Mouse (Mus musculus) midbrain, embryonic 11.5 days (tissue): ENCODE measurements around the gene Plekha4. TPM values are rescaled to one million over a fixed set of nuclear protein-coding genes. Genes with fewer than 3 reads are reported as not detected.

Source experiments
- ATAC-seq: fragments of 200-750 bp; cut with Nextera tagmentation; 2 replicates; pipeline ENCODE4 v1.8.0; 2017; ENCODE audit warnings: moderate TSS enrichment, moderate library complexity; ENCODE audit not compliant: low FRiP score
- DNase-seq: peaks from one replicate; pipeline ENCODE4 v3.0.0; 2015; ENCODE audit warnings: low spot score; ENCODE audit errors: missing footprints
- H3K27ac ChIP-seq: fragments of 300-500 bp; sonication (generic); 2 replicates; pipeline ENCODE4 v1.5.1; 2014; ENCODE audit warnings: low read depth, low read length
- H3K27me3 ChIP-seq: fragments of 300-500 bp; sonication (generic); 2 replicates; pipeline ENCODE4 v1.6.1; 2014; ENCODE audit warnings: mild to moderate bottlenecking, low read length, moderate library complexity, mixed read lengths; ENCODE audit not compliant: control insufficient read depth, insufficient read depth
- H3K36me3 ChIP-seq: fragments of 300-500 bp; sonication (generic); 2 replicates; pipeline ENCODE4 v1.6.1; 2014; ENCODE audit warnings: mild to moderate bottlenecking, low read length, moderate library complexity, mixed read lengths; ENCODE audit not compliant: control insufficient read depth, insufficient read depth
- H3K4me1 ChIP-seq: fragments of 300-500 bp; sonication (generic); 2 replicates; pipeline ENCODE4 v1.6.1; 2014; ENCODE audit warnings: low read length; ENCODE audit not compliant: control insufficient read depth, insufficient read depth
- H3K4me2 ChIP-seq: fragments of 300-500 bp; sonication (generic); 2 replicates; pipeline ENCODE4 v1.6.1; 2014; ENCODE audit warnings: mild to moderate bottlenecking, moderate library complexity
- H3K4me3 ChIP-seq: fragments of 300-500 bp; sonication (generic); 2 replicates; pipeline ENCODE4 v1.5.1; 2014; ENCODE audit warnings: low read depth, low read length
- H3K9ac ChIP-seq: fragments of 300-500 bp; sonication (generic); 2 replicates; pipeline ENCODE4 v1.6.1; 2014; ENCODE audit warnings: low read length
- H3K9me3 ChIP-seq: fragments of 300-500 bp; sonication (generic); 2 replicates; pipeline ENCODE4 v1.6.1; 2016; ENCODE audit warnings: low read length; ENCODE audit not compliant: control insufficient read depth
- WGBS: fragments of 180-500 bp; shearing (Covaris S2); extraction: QIAGEN DNeasy Blood & Tissue Kit; methylation state at CpG from one replicate; pipeline ENCODE4 v1.1.7; 2014; 5-methylcytosine and 5-hydroxymethylcytosine counted together
- polyA plus RNA-seq: library from polyadenylated mRNA; unstranded; fragments of >200 nt; fragmentation: Nextera tagmentation; extraction: Ambion mirVana; gene quantifications from 2 replicates; pipeline ENCODE4 v1.2.1, GENCODE M21; 2014

Gene Plekha4
- polyA plus RNA-seq, 1 experiment from 2014 or later: 0.26 TPM

GRCm38 (mm10) chr7:45560241-45560640, 34.1 kb downstream of the Plekha4 start:
- Histone ChIP-seq H3K27ac (no peak overlapping the region), H3K36me3 (no peaks in the 10 kb centered on the region), H3K4me1 (no peaks in the 10 kb centered on the region; the same call in 1 of the 2 replicates), H3K9me3 (no peaks in the 10 kb centered on the region), H3K9ac (no peak overlapping the region), H3K27me3 (no peaks in the 10 kb centered on the region), H3K4me2 (no peak overlapping the region), H3K4me3 (no peak overlapping the region)
- WGBS: 84% methylated on average over 7 of the region's 7 CpGs
- ATAC-seq: no peak
- DNase-seq: no peak

GRCm38 (mm10) chr7:45560843-45561623, 34.9 kb downstream of the Plekha4 start:
- H3K4me3 ChIP-seq: no peak overlapping the region
- ATAC-seq (no peak), DNase-seq (peak; percentile 94)
- H3K4me2 ChIP-seq: no peak overlapping the region
- WGBS: 29% methylated on average over 17 of the region's 17 CpGs
- H3K9me3 ChIP-seq: no peaks in the 10 kb centered on the region
- H3K27ac ChIP-seq: no peak overlapping the region
- no peak overlapping the region for H3K9ac ChIP-seq
- H3K27me3 ChIP-seq: no peaks in the 10 kb centered on the region
- no peaks in the 10 kb centered on the region for H3K36me3 ChIP-seq
- no peaks in the 10 kb centered on the region; the same call in 1 of the 2 replicates for H3K4me1 ChIP-seq

GRCm38 (mm10) chr7:45561624-45562520, 35.7 kb downstream of the Plekha4 start:
- Histone ChIP-seq H3K27me3 (no peaks in the 10 kb centered on the region), H3K4me2 (no peak overlapping the region), H3K9me3 (no peaks in the 10 kb centered on the region), H3K9ac (no peak overlapping the region), H3K27ac (no peak overlapping the region), H3K4me1 (no peaks in the 10 kb centered on the region; the same call in 1 of the 2 replicates), H3K36me3 (no peaks in the 10 kb centered on the region), H3K4me3 (no peak overlapping the region)
- DNase-seq (peak; percentile 72), ATAC-seq (no peak)
- WGBS: 58% methylated on average over 12 of the region's 12 CpGs

- DNase-seq: no peak
- Histone ChIP-seq H3K4me3 (no peak overlapping the region), H3K9ac (no peak overlapping the region), H3K36me3 (no peaks in the 10 kb centered on the region), H3K9me3 (no peaks in the 10 kb centered on the region), H3K27ac (no peak overlapping the region), H3K4me2 (no peak overlapping the region), H3K27me3 (no peaks in the 10 kb centered on the region), H3K4me1 (peaks cover 3% of the 10 kb centered on the region)
- 73% methylated on average over 2 of the region's 2 CpGs for WGBS
- no peak for ATAC-seq
Measured at GRCm38 (mm10) chr7:45564811-45565210, 38.7 kb downstream of the Plekha4 start.

- no peaks in the 10 kb centered on the region for H3K27me3 ChIP-seq
- H3K9ac ChIP-seq: no peak overlapping the region
- ATAC-seq: no peak
- peaks cover 5% of the 10 kb centered on the region for H3K4me1 ChIP-seq
- no peaks in the 10 kb centered on the region for H3K36me3 ChIP-seq
- no peak overlapping the region for H3K4me2 ChIP-seq
- H3K4me3 ChIP-seq: no peak overlapping the region
- no peak overlapping the region for H3K27ac ChIP-seq
- WGBS: 89% methylated on average over 9 of the region's 9 CpGs
- DNase-seq: no peak
- H3K9me3 ChIP-seq: no peaks in the 10 kb centered on the region
Measured at GRCm38 (mm10) chr7:45565446-45565845, 39.3 kb downstream of the Plekha4 start.

GRCm38 (mm10) chr7:45567112-45567779, 41.1 kb downstream of the Plekha4 start:
- Histone ChIP-seq H3K4me3 (no peak overlapping the region), H3K9me3 (no peaks in the 10 kb centered on the region), H3K4me1 (peaks cover 8% of the 10 kb centered on the region), H3K27ac (no peak overlapping the region), H3K9ac (no peak overlapping the region), H3K4me2 (no peak overlapping the region), H3K36me3 (no peaks in the 10 kb centered on the region), H3K27me3 (no peaks in the 10 kb centered on the region)
- WGBS: 76% methylated on average over 8 of the region's 8 CpGs
- DNase-seq (peak; percentile 71), ATAC-seq (no peak)

- DNase-seq: peak; percentile 95
- Histone ChIP-seq H3K4me1 (peaks cover 8% of the 10 kb centered on the region), H3K9ac (peak overlapping the region; percentile 46), H3K27ac (no peak overlapping the region; the same call in 1 of the 2 replicates), H3K4me3 (peak overlapping the region; percentile 34), H3K9me3 (no peaks in the 10 kb centered on the region), H3K27me3 (no peaks in the 10 kb centered on the region), H3K4me2 (peak overlapping the region; percentile 59), H3K36me3 (no peaks in the 10 kb centered on the region)
- 1% methylated on average over 24 of the region's 24 CpGs for WGBS
- ATAC-seq: peak; percentile 92
Measured at GRCm38 (mm10) chr7:45567780-45568516, 41.8 kb downstream of the Plekha4 start.

- no peak for ATAC-seq
- Histone ChIP-seq H3K9me3 (no peaks in the 10 kb centered on the region), H3K4me1 (peaks cover 8% of the 10 kb centered on the region), H3K36me3 (no peaks in the 10 kb centered on the region), H3K27me3 (no peaks in the 10 kb centered on the region), H3K4me2 (peak overlapping the region; percentile 59), H3K9ac (peak overlapping the region; percentile 46; the same call in 1 of the 2 replicates), H3K4me3 (peak overlapping the region; percentile 34), H3K27ac (no peak overlapping the region; the same call in 1 of the 2 replicates)
- WGBS: 81% methylated on average over 10 of the region's 10 CpGs
- no peak for DNase-seq
Measured at GRCm38 (mm10) chr7:45568601-45569473, 42.7 kb downstream of the Plekha4 start.
